Mouse (Mus musculus): ENCODE measurements at regions not wholly inside any gene's neighbourhood (a gene's known extent, or its start where the extent isn't known, plus 50 kb on each side); places are given as distances from the start of the nearest gene placed in this dataset.
A peak's percentile ranks its signal among the peaks of the same experiment; 100 is the strongest.

GRCm38 (mm10) chr13:59888038-59889016 lies 65.4 kb upstream of the Tut7 start:
- H3K36me3 ChIP-seq (ENCODE audit: control insufficient read depth, insufficient read depth, low read length) = no peaks in the 10 kb centered on the region
- no peaks in the 10 kb centered on the region for H3K27me3 ChIP-seq (replicated peaks; ENCODE audit: control insufficient read depth, insufficient read depth, low read length)
- no peak overlapping the region for H3K27ac ChIP-seq (ENCODE audit: insufficient read depth, low read depth, low read length)
- no peak overlapping the region for H3K4me3 ChIP-seq (ENCODE audit: insufficient read depth, low read depth, low read length)
- no peak for TF ChIP-seq POLR2A (IDR thresholded peaks at IDR 0.05; ENCODE audit: low read depth, low read length)
- no peak for TF ChIP-seq CTCF (conservative IDR thresholded peaks at IDR 0.05; ENCODE audit: insufficient read depth, insufficient read length, low read depth, low read length)
- DNase-seq = no peak
- H3K4me1 ChIP-seq (ENCODE audit: control insufficient read depth, insufficient read depth, low read length) = peaks cover 10% of the 10 kb centered on the region; the same call in 1 of the 2 replicates

- no peak for TF ChIP-seq POLR2A (IDR thresholded peaks at IDR 0.05; ENCODE audit: low read depth, low read length)
- no peak for TF ChIP-seq CTCF (conservative IDR thresholded peaks at IDR 0.05; ENCODE audit: insufficient read depth, insufficient read length, low read depth, low read length)
Measured at GRCm38 (mm10) chr13:59887306-59887705, 64.4 kb upstream of the Tut7 start.

GRCm38 (mm10) chr13:59886572-59886971 lies 63.6 kb upstream of the Tut7 start:
- no peak for TF ChIP-seq POLR2A (IDR thresholded peaks at IDR 0.05; ENCODE audit: low read depth, low read length)
- TF ChIP-seq CTCF (conservative IDR thresholded peaks at IDR 0.05; ENCODE audit: insufficient read depth, insufficient read length, low read depth, low read length) = peak; percentile 40
- Histone ChIP-seq H3K4me3 (ENCODE audit: insufficient read depth, low read depth, low read length) (no peak overlapping the region), H3K27me3 (replicated peaks; ENCODE audit: control insufficient read depth, insufficient read depth, low read length) (no peaks in the 10 kb centered on the region), H3K27ac (ENCODE audit: insufficient read depth, low read depth, low read length) (no peak overlapping the region), H3K36me3 (ENCODE audit: control insufficient read depth, insufficient read depth, low read length) (no peaks in the 10 kb centered on the region), H3K4me1 (ENCODE audit: control insufficient read depth, insufficient read depth, low read length) (peaks cover 3% of the 10 kb centered on the region; the same call in 1 of the 2 replicates)
- no peak for DNase-seq
- 70% methylated on average over 3 of the region's 3 CpGs for whole genome bisulfite sequencing

More at GRCm38 (mm10) chr13:59887306-59887705, 64.4 kb upstream of the Tut7 start:
- H3K4me3 ChIP-seq (ENCODE audit: insufficient read depth, low read depth, low read length) = no peak overlapping the region
- no peaks in the 10 kb centered on the region for H3K27me3 ChIP-seq (replicated peaks; ENCODE audit: control insufficient read depth, insufficient read depth, low read length)
- DNase-seq = no peak
- peaks cover 1% of the 10 kb centered on the region; the same call in 1 of the 2 replicates for H3K4me1 ChIP-seq (ENCODE audit: control insufficient read depth, insufficient read depth, low read length)
- no peaks in the 10 kb centered on the region for H3K36me3 ChIP-seq (ENCODE audit: control insufficient read depth, insufficient read depth, low read length)
- 88% methylated on average over 4 of the region's 4 CpGs for WGBS
- no peak overlapping the region for H3K27ac ChIP-seq (ENCODE audit: insufficient read depth, low read depth, low read length)

- WGBS = 19% methylated on average over 17 of the region's 19 CpGs
- no peaks in the 10 kb centered on the region for H3K36me3 ChIP-seq (ENCODE audit: control insufficient read depth, insufficient read depth, low read length)
- H3K27me3 ChIP-seq (replicated peaks; ENCODE audit: control insufficient read depth, insufficient read depth, low read length) = no peaks in the 10 kb centered on the region
- TF ChIP-seq CTCF (conservative IDR thresholded peaks at IDR 0.05; ENCODE audit: insufficient read depth, insufficient read length, low read depth, low read length) (no peak), POLR2A (IDR thresholded peaks at IDR 0.05; ENCODE audit: low read depth, low read length) (no peak)
- H3K27ac ChIP-seq (ENCODE audit: insufficient read depth, low read depth, low read length) = no peak overlapping the region
- peak; percentile 70 for DNase-seq
- peaks cover 3% of the 10 kb centered on the region; the same call in 1 of the 2 replicates for H3K4me1 ChIP-seq (ENCODE audit: control insufficient read depth, insufficient read depth, low read length)
- H3K4me3 ChIP-seq (ENCODE audit: insufficient read depth, low read depth, low read length) = no peak overlapping the region
Measured at GRCm38 (mm10) chr13:59881989-59882784, 59.2 kb upstream of the Tut7 start.

GRCm38 (mm10) chr13:59880055-59880454 lies 57.1 kb upstream of the Tut7 start:
- WGBS = 55% methylated on average over 3 of the region's 3 CpGs
- Histone ChIP-seq H3K27me3 (replicated peaks; ENCODE audit: control insufficient read depth, insufficient read depth, low read length) (no peaks in the 10 kb centered on the region), H3K27ac (ENCODE audit: insufficient read depth, low read depth, low read length) (no peak overlapping the region), H3K36me3 (ENCODE audit: control insufficient read depth, insufficient read depth, low read length) (no peaks in the 10 kb centered on the region), H3K4me1 (ENCODE audit: control insufficient read depth, insufficient read depth, low read length) (peaks cover 3% of the 10 kb centered on the region; the same call in 1 of the 2 replicates), H3K4me3 (ENCODE audit: insufficient read depth, low read depth, low read length) (no peak overlapping the region)
- TF ChIP-seq CTCF (conservative IDR thresholded peaks at IDR 0.05; ENCODE audit: insufficient read depth, insufficient read length, low read depth, low read length) = no peak
- peak; percentile 62 for DNase-seq

GRCm38 (mm10) chr13:59875637-59876036 lies 52.7 kb upstream of the Tut7 start:
- Histone ChIP-seq H3K36me3 (ENCODE audit: control insufficient read depth, insufficient read depth, low read length) (no peaks in the 10 kb centered on the region), H3K4me3 (ENCODE audit: insufficient read depth, low read depth, low read length) (no peak overlapping the region), H3K27me3 (replicated peaks; ENCODE audit: control insufficient read depth, insufficient read depth, low read length) (no peaks in the 10 kb centered on the region), H3K4me1 (ENCODE audit: control insufficient read depth, insufficient read depth, low read length) (no peaks in the 10 kb centered on the region; the same call in 1 of the 2 replicates), H3K27ac (ENCODE audit: insufficient read depth, low read depth, low read length) (no peak overlapping the region)
- WGBS = 32% methylated on average over 2 of the region's 2 CpGs
- TF ChIP-seq POLR2A (IDR thresholded peaks at IDR 0.05; ENCODE audit: low read depth, low read length) (no peak), CTCF (conservative IDR thresholded peaks at IDR 0.05; ENCODE audit: insufficient read depth, insufficient read length, low read depth, low read length) (no peak)
- DNase-seq = peak; percentile 49
